Mouse (Mus musculus) embryo, embryonic 9.5 days (tissue): ENCODE results near the gene Impg2.

Source experiments
- DNase-seq: peaks from one replicate; pipeline ENCODE4 v3.0.0-alpha.2; 2017; ENCODE audit errors: extremely low spot score

Impg2 gene

DNA sequence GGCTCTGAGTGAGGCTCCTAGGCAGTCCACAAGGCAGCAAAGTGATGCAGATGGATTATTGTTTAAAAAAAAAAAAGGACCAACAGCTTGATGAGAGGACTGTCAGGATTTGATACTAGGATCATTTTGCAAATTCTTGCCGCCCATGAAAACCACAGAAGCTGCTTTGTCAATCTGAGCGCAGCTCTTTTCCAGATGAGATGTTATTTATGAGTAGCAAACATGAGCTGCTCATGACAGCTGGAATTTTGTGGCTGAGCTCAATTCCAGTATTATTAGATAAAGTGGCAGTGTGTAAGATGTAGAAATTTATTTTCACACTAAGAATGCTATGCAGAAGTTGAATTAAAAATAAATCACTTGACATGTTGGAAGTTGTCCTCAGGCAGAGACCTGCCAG lies 94.7 kb downstream of the Impg2 start:
- DNase-seq, result no peak

DNA sequence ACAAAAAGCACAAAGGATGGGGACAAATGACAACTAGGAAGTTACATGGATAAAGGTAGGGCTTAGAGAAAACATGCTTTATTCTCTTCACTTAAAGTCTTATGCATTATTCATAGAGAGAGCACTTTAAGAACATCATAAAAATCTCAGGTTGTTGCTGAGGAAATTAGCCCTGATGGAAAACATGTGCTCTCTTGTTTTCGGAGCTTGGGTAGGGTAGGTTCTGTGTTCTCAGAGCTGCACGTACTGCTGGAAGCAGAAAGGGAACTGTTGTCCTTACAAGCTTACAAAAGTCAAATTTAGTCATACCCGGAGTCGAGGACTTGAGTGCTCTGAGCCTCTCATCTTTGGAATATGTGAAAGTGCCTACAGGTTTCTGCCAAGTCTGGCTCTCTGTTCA lies 98.9 kb downstream of the Impg2 start:
- DNase-seq, result no peak

DNA sequence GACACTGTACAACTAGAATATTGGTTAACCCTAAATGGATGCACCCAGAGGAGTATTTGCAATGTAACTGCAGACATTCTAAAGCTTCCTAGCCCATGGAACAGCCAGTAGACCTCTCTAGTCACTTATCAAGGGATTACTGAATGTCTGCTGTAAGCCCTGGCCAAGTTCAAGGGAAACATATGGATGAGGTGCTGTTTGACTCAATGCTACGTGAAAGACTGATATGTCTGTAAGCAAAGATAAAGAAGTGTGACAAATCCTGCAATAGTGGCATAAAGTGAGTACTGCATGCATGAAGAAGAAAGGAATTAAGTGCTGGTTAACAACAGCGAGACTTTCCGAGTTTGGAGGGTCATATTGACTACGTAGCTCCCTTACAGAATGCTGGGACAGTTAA lies 100.1 kb downstream of the Impg2 start:
- DNase-seq, result no peak

DNA sequence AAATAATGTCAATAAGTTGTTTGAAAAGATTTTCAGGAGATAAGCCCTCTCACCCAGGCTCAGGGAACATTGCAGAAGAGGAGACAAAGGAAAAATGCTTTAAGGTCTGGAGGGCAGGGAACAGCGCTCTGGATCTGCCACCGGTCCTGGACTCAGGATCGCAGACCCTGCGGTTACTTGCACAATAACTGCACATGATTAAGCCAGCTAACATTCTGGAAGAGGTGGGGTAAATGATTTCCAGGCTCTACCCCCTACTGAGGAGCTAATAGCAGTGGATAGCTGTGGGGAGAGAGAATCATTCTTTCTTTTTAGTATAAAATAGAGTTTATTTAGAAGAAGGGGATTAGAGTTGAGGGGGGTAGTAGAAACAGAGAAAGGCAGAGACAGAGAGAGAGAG lies 103.5 kb downstream of the Impg2 start:
- no peak for DNase-seq

DNA sequence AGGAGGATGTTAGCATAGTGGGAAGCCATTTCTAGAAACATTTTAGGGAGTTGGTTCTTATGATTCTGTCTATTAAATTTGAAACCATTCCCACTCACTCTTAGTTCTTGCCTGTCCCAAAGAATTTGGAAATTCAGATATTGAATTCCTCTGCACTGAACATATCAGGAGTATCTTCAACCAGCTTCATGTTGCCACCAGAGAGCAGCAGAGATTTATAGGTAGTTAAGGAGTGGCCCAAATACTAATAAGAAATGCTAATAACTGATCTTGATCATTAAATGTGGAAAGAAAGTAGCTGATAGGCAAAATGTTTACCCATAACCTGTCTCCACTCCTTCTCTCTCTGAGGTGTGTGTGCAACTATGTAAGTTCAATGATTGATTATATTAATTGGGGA lies 107.2 kb downstream of the Impg2 start:
- DNase-seq, result no peak
